Comparison of ENCODE assay signal across 10 mouse cellular contexts in the genomic region with DNA sequence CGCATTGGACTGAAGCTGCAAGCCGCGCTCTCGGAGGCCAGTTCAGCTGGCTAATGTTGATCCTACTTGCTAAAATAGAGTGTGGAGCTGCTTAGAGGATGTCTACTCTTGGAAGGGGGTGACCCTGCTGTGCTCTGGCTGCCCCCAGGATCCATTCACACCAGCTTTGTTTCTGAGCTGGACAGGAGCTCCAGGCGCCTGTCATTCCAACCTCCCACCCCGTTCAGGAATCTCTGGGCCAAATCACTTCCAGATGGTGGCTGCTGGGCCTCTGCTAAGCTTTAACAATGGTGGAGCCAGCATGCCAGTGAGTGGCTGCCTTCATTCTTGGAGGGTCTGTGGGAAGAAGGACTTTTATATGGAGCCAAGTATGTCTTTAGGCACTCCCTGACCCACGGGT. TPM values are rescaled to one million over a fixed set of nuclear protein-coding genes. Genes with fewer than 3 reads are reported as not detected.
DNase-seq lines count a peak whose midpoint lies in the region; ATAC-seq lines count a peak whose summit lies in the region.
"Had no signal": no experiment of that assay in that cellular context is flagged by ENCODE, and none has a peak within 500 bp of the region (broad histone marks: within the 10 kb centered on the region; RNA-seq: fewer than 3 reads in every experiment).

No protein-coding gene starts in this region.

- peaks cover 70% of the 10 kb centered on the region for H3K4me1 ChIP-seq in embryonic facial prominence, embryonic 12.5 days
- H3K4me1 ChIP-seq in liver, embryonic 12.5 days, result peaks cover 65% of the 10 kb centered on the region

- peak overlapping the region; percentile 39 for H3K4me2 ChIP-seq in embryonic facial prominence, embryonic 12.5 days (replicated peaks)
- H3K4me2 ChIP-seq in liver, embryonic 12.5 days, result no peak overlapping the region

- H3K4me3 ChIP-seq in embryonic facial prominence, embryonic 12.5 days, result no peak overlapping the region
- no peak overlapping the region for H3K4me3 ChIP-seq in liver, embryonic 12.5 days

- ATAC-seq in embryonic facial prominence, embryonic 12.5 days (ENCODE audit: insufficient number of reproducible peaks, insufficient read depth, low FRiP score, low TSS enrichment), result no peak
- ATAC-seq in liver, embryonic 12.5 days, result no peak

- no peak overlapping the region for H3K9ac ChIP-seq in embryonic facial prominence, embryonic 12.5 days
- no peak overlapping the region for H3K9ac ChIP-seq in liver, embryonic 12.5 days
- H3K9ac ChIP-seq: liver, embryonic 14.5 days had no signal

- WGBS in embryonic facial prominence, embryonic 12.5 days, result 18% methylated on average over 7 of the region's 7 CpGs
- 64% methylated on average over 7 of the region's 7 CpGs for WGBS in liver, embryonic 12.5 days (ENCODE audit: insufficient replicate concordance)

- H3K27me3 ChIP-seq in embryonic facial prominence, embryonic 12.5 days, result no peaks in the 10 kb centered on the region
- H3K27me3 ChIP-seq in liver, embryonic 12.5 days (replicated peaks), result peaks cover 18% of the 10 kb centered on the region

- intact Hi-C loops in heart, postnatal 10 days (cut with DNase I), result no loop called here

- peak; percentile 13 for DNase-seq in lung, postnatal 36 days
- DNase-seq in lung, adult 18-20 months, result no peak
- peak; percentile 41 to 46 for DNase-seq in heart, postnatal 10 days
- peak; percentile 50 for DNase-seq in retina, embryonic 14.5 days (ENCODE audit: low spot score)
- no peak for DNase-seq in cerebellum, adult 11 months
- no peak for DNase-seq in kidney, adult 11 months

- H3K27ac ChIP-seq in embryonic facial prominence, embryonic 12.5 days, result peak overlapping the region; percentile 84
- no peak overlapping the region for H3K27ac ChIP-seq in liver, embryonic 12.5 days
- H3K27ac ChIP-seq: liver, embryonic 14.5 days had no signal

- H3K9me3 ChIP-seq in embryonic facial prominence, embryonic 12.5 days, result no peaks in the 10 kb centered on the region
- no peaks in the 10 kb centered on the region for H3K9me3 ChIP-seq in liver, embryonic 12.5 days (replicated peaks)

- H3K36me3 ChIP-seq in embryonic facial prominence, embryonic 12.5 days, result no peaks in the 10 kb centered on the region
- H3K36me3 ChIP-seq in liver, embryonic 12.5 days, result no peaks in the 10 kb centered on the region

RNA-seq across cellular contexts. Expression of gene Flnb, which starts 4.9 kb away (rescaled TPM):
- 32.8 and 32.9 TPM in 2 replicates for polyA plus RNA-seq in embryonic facial prominence, embryonic 12.5 days (2016; fragmentation: Nextera tagmentation; extraction: Ambion mirVana)
- 10 to 100 TPM; 40.5 to 43.6 TPM for total RNA-seq in heart, postnatal 10 days (2021)
- 7.4 and 8.7 TPM in 2 replicates for polyA plus RNA-seq in liver, embryonic 12.5 days (2016; fragmentation: Nextera tagmentation; extraction: Ambion mirVana)

RNA-seq across cellular contexts. Expression of gene Gm26661, which starts 31.3 kb away (rescaled TPM):
- polyA plus RNA-seq in embryonic facial prominence, embryonic 12.5 days (2016; fragmentation: Nextera tagmentation; extraction: Ambion mirVana), result not detected in 2 replicates
- total RNA-seq in heart, postnatal 10 days (2021), result not detected
- not detected in 2 replicates for polyA plus RNA-seq in liver, embryonic 12.5 days (2016; fragmentation: Nextera tagmentation; extraction: Ambion mirVana)
- polyA plus RNA-seq: gonadal fat pad, adult 2 months; liver, embryonic 14.5 days had no signal

Comparison
In these comparisons a context has a peak if more than half of its experiments do, and no peak if none do; other contexts are left out.
1. DNase-seq: peak in lung, postnatal 36 days (single experiment), heart, postnatal 10 days (2 of 2) and retina, embryonic 14.5 days (single experiment); none in lung, adult 18-20 months (0 of 2), cerebellum, adult 11 months (single experiment) and kidney, adult 11 months (single experiment).